8 mouse cellular contexts compared by ENCODE assay signal in genomic region chr11:88863904-88864457, GRCm38 (mm10). TPM values are rescaled to one million over a fixed set of nuclear protein-coding genes. Genes with fewer than 3 reads are reported as not detected.
DNase-seq lines count a peak whose midpoint lies in the region; ATAC-seq and TF ChIP-seq lines count a peak whose summit lies in the region.

No protein-coding gene starts in this region.

- peaks cover 27% of the 10 kb centered on the region for H3K79me2 ChIP-seq in liver, adult 2 months (ENCODE audit: control insufficient read depth, insufficient read depth, low read length)

- H3K9me3 ChIP-seq in forebrain, embryonic 14.5 days (replicated peaks; ENCODE audit: control insufficient read depth, low read length) = no peaks in the 10 kb centered on the region
- H3K9me3 ChIP-seq in hindbrain, embryonic 15.5 days = no peaks in the 10 kb centered on the region
- H3K9me3 ChIP-seq in midbrain, embryonic 16.5 days (replicated peaks; ENCODE audit: control insufficient read depth, low read length, poor library complexity, severe bottlenecking) = no peaks in the 10 kb centered on the region

- ATAC-seq in forebrain, embryonic 14.5 days = no peak; the same call in 1 of the 2 replicates
- peak; percentile 74 for ATAC-seq in hindbrain, embryonic 15.5 days (ENCODE audit: low FRiP score, low read depth)
- ATAC-seq in midbrain, embryonic 16.5 days = no peak; the same call in none of the 2 replicates
- no peak for ATAC-seq in activated CD4-positive, CD25-positive, alpha-beta regulatory T cell, adult 4 months

- peak overlapping the region; percentile 61 for H3K27ac ChIP-seq in forebrain, embryonic 14.5 days (ENCODE audit: low read depth, low read length)
- peak overlapping the region; percentile 90 for H3K27ac ChIP-seq in hindbrain, embryonic 15.5 days (replicated peaks)
- H3K27ac ChIP-seq in liver, adult 2 months (replicated peaks; ENCODE audit: insufficient read depth, low read depth, low read length) = peak overlapping the region; percentile 89
- peak overlapping the region; percentile 88 for H3K27ac ChIP-seq in midbrain, embryonic 16.5 days (ENCODE audit: low read length)

- under 1% methylated on average over 48 of the region's 49 CpGs for WGBS in forebrain, embryonic 14.5 days
- WGBS in hindbrain, embryonic 15.5 days = under 1% methylated on average over 44 of the region's 49 CpGs
- WGBS in liver, adult 2 months = under 1% methylated on average over 49 of the region's 49 CpGs
- WGBS in midbrain, embryonic 16.5 days = under 1% methylated on average over 45 of the region's 49 CpGs

- TF ChIP-seq POLR2A in liver, adult 2 months (IDR thresholded peaks at IDR 0.05; ENCODE audit: extremely low read depth, insufficient read depth, low read length) = no peak; the same call in 1 of the 2 replicates

- H3K4me3 ChIP-seq in forebrain, embryonic 14.5 days (ENCODE audit: low read depth, low read length) = peak overlapping the region; percentile 63
- peak overlapping the region; percentile 52 for H3K4me3 ChIP-seq in hindbrain, embryonic 15.5 days
- peak overlapping the region; percentile 69 for H3K4me3 ChIP-seq in liver, adult 2 months (ENCODE audit: insufficient read depth, low read depth, low read length)
- H3K4me3 ChIP-seq in midbrain, embryonic 16.5 days (ENCODE audit: low read depth, low read length) = peak overlapping the region; percentile 81

- peak overlapping the region; percentile 98 for H3K4me2 ChIP-seq in forebrain, embryonic 14.5 days (ENCODE audit: low read length)
- H3K4me2 ChIP-seq in hindbrain, embryonic 15.5 days = peak overlapping the region; percentile 97
- peak overlapping the region; percentile 98 for H3K4me2 ChIP-seq in midbrain, embryonic 16.5 days (ENCODE audit: low read length)

- intact Hi-C loops in left cerebral cortex, postnatal 14 days (cut with DNase I) = no loop called here

- no peaks in the 10 kb centered on the region for H3K27me3 ChIP-seq in forebrain, embryonic 14.5 days (replicated peaks; ENCODE audit: control insufficient read depth, insufficient read depth, low read length)
- no peaks in the 10 kb centered on the region for H3K27me3 ChIP-seq in hindbrain, embryonic 15.5 days
- H3K27me3 ChIP-seq in liver, adult 2 months (ENCODE audit: control insufficient read depth, insufficient read depth, low read length) = no peaks in the 10 kb centered on the region
- H3K27me3 ChIP-seq in midbrain, embryonic 16.5 days (ENCODE audit: control insufficient read depth, insufficient read depth, low read depth, low read length) = no peaks in the 10 kb centered on the region

- TF ChIP-seq CTCF in liver, adult 2 months (IDR thresholded peaks at IDR 0.05; ENCODE audit: low read depth, low read length) = no peak

- no peaks in the 10 kb centered on the region for H3K36me3 ChIP-seq in forebrain, embryonic 14.5 days (ENCODE audit: control insufficient read depth, insufficient read depth, low read length)
- no peaks in the 10 kb centered on the region for H3K36me3 ChIP-seq in hindbrain, embryonic 15.5 days
- H3K36me3 ChIP-seq in liver, adult 2 months (ENCODE audit: control insufficient read depth, insufficient read depth, low read length) = no peaks in the 10 kb centered on the region
- no peaks in the 10 kb centered on the region for H3K36me3 ChIP-seq in midbrain, embryonic 16.5 days (ENCODE audit: control insufficient read depth, insufficient read depth, low read length)

- DNase-seq in left cerebral cortex, postnatal 14 days (ENCODE audit: low spot score in 2 of 2) = peak; percentile 26 to 44
- no peak for DNase-seq in left cerebral cortex, adult 11 months (ENCODE audit: low spot score)
- DNase-seq in adrenal gland, adult 8-10 months = peak; percentile 62
- peak; percentile 52 for DNase-seq in forebrain, embryonic 14.5 days (ENCODE audit: low spot score)
- peak; percentile 92 for DNase-seq in liver, adult 2 months (ENCODE audit: extremely low read depth, low read depth, low spot score)

- H3K4me1 ChIP-seq in forebrain, embryonic 14.5 days (ENCODE audit: control insufficient read depth, insufficient read depth, low read length) = peaks cover 9% of the 10 kb centered on the region
- H3K4me1 ChIP-seq in hindbrain, embryonic 15.5 days (replicated peaks) = peaks cover 23% of the 10 kb centered on the region
- peaks cover 13% of the 10 kb centered on the region for H3K4me1 ChIP-seq in liver, adult 2 months (ENCODE audit: control insufficient read depth, insufficient read depth, low read length)
- H3K4me1 ChIP-seq in midbrain, embryonic 16.5 days (ENCODE audit: control insufficient read depth, insufficient read depth, low read length) = peaks cover 19% of the 10 kb centered on the region

- H3K9ac ChIP-seq in forebrain, embryonic 14.5 days (ENCODE audit: low read length) = peak overlapping the region; percentile 86
- peak overlapping the region; percentile 79 for H3K9ac ChIP-seq in hindbrain, embryonic 15.5 days
- H3K9ac ChIP-seq in liver, adult 2 months (ENCODE audit: low read depth, low read length) = peak overlapping the region; percentile 76
- H3K9ac ChIP-seq in midbrain, embryonic 16.5 days (ENCODE audit: low read depth, low read length) = peak overlapping the region; percentile 80

RNA-seq across cellular contexts. Expression of gene Akap1, which starts 0.4 kb away (rescaled TPM):
- 10 to 100 TPM; 38.4 to 40.3 TPM for total RNA-seq in left cerebral cortex, postnatal 14 days (2021)
- total RNA-seq in adrenal gland, adult 8-10 months (2022) = 100 to 1,000 TPM; 102 to 124 (median 117) TPM
- polyA plus RNA-seq in forebrain, embryonic 14.5 days (2014; fragmentation: Nextera tagmentation; extraction: Ambion mirVana) = 18.7 and 27.7 TPM in 2 replicates
- polyA plus RNA-seq in hindbrain, embryonic 15.5 days (2015; fragmentation: Nextera tagmentation; extraction: Ambion mirVana) = 28.3 and 29.5 TPM in 2 replicates
- total RNA-seq in liver, adult 2 months (2014; rRNA removed) = 37.7 and 53.6 TPM in 2 replicates
- 58.0 and 81.5 TPM in 2 replicates for polyA plus RNA-seq in liver, adult 2 months (2012; rRNA removed)
- polyA plus RNA-seq in midbrain, embryonic 16.5 days (2015; fragmentation: Nextera tagmentation; extraction: Ambion mirVana) = 31.2 and 33.3 TPM in 2 replicates
- polyA plus RNA-seq in activated CD4-positive, CD25-positive, alpha-beta regulatory T cell, adult 4 months (2017; shearing (Covaris generic)) = 1 to 10 TPM; 1.5 to 2.0 TPM
